Mouse (Mus musculus) lung, adult 10 weeks (tissue): ENCODE data around the gene B2m. TPM values are rescaled to one million over a fixed set of nuclear protein-coding genes. Genes with fewer than 3 reads are reported as not detected.

ENCODE experiments used
- polyA plus RNA-seq: library from polyadenylated mRNA; stranded (reverse); fragments of 350-450 nt; fragmentation: Illumina TruSeq; extraction: RNeasy Lipid Tissue Mini Kit (QIAGEN cat#74804); gene quantifications from one replicate; pipeline ENCODE4 v1.2.3, GENCODE M21; 2014; ENCODE audit warnings: low read depth, low replicate concordance; ENCODE audit not compliant: insufficient read depth

The B2m gene
- polyA plus RNA-seq, result 2,063 TPM

DNA sequence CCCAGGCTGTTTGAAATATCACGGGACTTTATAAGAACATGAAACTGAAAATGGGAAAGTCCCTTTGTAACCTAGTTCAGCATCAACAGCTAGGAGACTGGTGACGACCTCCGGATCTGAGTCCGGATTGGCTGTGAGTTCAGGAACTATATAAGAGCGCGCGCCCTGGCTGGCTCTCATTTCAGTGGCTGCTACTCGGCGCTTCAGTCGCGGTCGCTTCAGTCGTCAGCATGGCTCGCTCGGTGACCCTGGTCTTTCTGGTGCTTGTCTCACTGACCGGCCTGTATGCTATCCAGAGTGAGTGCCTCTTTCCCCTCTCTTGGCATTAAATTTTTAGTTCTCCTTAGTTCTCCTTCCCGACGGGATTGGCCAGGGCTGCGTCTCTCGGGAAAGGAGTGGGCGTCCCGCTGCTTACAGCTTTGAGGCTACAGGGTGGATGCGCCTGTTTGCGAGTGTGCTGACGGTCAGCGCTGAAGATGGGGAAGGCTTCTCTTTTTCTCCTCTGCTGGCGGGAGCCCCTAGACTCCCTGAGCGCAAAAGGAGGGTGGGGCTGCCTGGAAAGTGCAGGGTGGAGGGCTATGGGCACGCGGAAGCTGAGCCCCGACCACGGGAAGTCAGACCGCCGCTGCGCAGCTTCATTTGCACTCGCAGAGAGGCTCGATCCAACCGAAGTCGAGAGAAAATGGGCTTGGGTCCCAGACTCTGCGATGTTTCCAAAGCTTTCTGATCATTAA, at the start of gene B2m:
Gene B2m, plus strand, starts transcription at position 179 of the 734 bp plus-strand sequence.

DNA sequence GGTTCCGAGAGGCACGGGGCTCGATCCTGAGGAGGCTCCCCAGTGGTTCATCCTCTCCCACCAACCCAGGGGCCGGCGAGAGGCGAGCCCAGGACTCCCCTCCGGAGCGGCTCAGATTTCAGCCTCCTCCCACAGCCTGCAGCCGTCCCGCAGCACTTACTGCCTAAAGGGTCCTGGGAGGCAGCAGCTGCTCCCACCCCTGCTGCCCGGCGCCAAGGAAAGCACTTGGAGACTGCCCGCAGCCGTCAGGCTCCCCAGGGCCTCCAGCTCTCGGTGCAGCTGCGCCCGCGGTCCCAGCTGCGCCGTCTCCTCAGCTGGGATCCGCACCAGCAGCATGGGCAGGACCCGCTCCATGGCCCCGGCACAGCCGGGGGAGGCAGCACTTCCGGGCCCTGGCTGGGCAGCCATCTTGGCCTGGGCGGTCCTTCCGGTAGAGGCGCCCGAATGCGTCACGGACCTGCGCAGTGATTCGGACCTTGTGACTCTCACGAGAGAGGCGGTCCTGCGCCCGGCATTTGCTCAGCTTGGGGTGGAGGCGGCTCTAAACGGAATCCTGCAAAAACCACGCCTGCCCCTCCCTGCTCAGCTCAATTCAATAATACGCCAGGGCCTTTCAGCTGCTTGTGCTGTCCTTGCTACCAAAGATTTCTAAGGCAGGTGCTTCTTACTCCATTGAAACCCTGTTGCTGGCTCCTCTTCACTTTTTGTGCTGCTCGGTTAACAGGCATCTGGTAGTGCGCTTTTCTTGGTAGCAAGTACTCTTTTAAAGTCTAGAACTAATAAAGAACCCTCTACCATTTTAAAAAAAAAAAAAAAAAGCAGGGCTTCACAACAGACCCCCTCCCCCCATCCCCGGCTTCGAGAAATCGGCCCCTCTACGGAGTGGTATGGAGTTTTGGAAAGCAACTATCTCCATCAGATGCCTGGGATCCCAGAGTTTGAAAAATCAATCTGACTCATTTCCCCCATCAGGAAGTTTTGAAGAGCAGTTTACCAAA, 29.2 kb upstream of the B2m start, which contains the start of gene Spg11:
Gene Spg11, minus strand, starts transcription at position 426 of the 998 bp plus-strand sequence.

DNA sequence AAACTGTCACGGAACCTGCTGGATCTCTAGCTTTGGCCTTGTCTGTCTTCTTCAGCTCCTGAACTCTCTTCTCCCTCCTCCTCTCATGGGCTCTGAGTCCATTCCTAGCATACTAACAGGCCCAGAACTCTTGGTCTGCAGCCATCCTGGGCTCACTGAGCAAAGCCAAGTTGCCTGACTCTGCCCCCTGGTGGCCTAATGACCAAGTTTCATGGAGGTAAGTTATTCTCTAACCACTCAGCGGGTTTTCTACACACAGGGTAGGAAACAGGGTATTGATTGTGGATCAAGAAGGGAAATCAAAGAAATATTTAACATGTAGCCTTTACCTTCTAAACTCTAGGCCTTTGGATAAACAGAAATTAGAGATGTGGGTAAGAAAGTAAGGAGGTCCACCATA, 13.2 kb downstream of the B2m start, which contains the start of gene Trim69:
Gene Trim69, plus strand, starts transcription at position 21 of the 400 bp plus-strand sequence.

DNA sequence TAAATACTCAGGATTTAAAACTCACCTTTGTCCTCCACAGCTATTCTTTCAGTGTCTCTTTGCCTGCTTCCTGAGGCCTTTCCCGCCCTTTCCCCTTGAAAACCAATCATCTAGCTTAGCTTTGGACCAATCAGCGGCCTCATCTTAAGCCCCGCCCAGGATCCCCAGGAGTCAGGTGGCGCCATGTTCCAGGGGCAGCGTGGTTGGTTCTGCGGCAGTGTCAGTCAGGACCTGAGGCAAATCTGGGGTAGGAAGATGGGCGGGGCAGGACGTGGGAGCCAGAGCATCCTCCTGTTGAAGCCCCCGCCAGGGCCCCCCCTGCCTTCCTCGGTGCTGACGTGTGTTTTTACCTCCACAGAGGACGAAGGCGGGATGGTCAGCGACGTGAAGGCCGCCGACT, 38.6 kb downstream of the B2m start, which contains the start of the genes Patl2 and Terb2:
Gene Patl2, minus strand, starts transcription at position 84 of the 400 bp plus-strand sequence.
Gene Terb2, plus strand, starts transcription at position 167 of the 400 bp plus-strand sequence.

Other genes with a start within 250 kb of the B2m start
- gene Ctdspl2, start 191.7 kb upstream of the B2m start, polyA plus RNA-seq, result 5.8 TPM
- gene Mageb3, start 191.6 kb upstream of the B2m start, polyA plus RNA-seq, result not detected
- 14.9 TPM for gene Eif3j1, start 119.1 kb upstream of the B2m start, polyA plus RNA-seq
- 3.9 TPM for gene Spg11, start 29.3 kb upstream of the B2m start, polyA plus RNA-seq
- 0.13 TPM for gene Trim69, start 13.0 kb downstream of the B2m start, polyA plus RNA-seq
- gene Patl2, start 38.5 kb downstream of the B2m start, polyA plus RNA-seq, result not detected
- not detected for gene Terb2, start 38.6 kb downstream of the B2m start, polyA plus RNA-seq
- gene Sord, start 87.1 kb downstream of the B2m start, polyA plus RNA-seq, result 34.0 TPM
- gene Duox2, start 150.8 kb downstream of the B2m start, polyA plus RNA-seq, result 0.13 TPM
- gene Duoxa2, start 151.2 kb downstream of the B2m start, polyA plus RNA-seq, result 0.14 TPM
- gene Duoxa1, start 166.0 kb downstream of the B2m start, polyA plus RNA-seq, result not detected
- not detected for gene Duox1, start 168.0 kb downstream of the B2m start, polyA plus RNA-seq
- gene Shf, start 221.5 kb downstream of the B2m start, polyA plus RNA-seq, result 4.3 TPM